14 mouse cellular contexts compared by ENCODE assay signal in the genomic region with DNA sequence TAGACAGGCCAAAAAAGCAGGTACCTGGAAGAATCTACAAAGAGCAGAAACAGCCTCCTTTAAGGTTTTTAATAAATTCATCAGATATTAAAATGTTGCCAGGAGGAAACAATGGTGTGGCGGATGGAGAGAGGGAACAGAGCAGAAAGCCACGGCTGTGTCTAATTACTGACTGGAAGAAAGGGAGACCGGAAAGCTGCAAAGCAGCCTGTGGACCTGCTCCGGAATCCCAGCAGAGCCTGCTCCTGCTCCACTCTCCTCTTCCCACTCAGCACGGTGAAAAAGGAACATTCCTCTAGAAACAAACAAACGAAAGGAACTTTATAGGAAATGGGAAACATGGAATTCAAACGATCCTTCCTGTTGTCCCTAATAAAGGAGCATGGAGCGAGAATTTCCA.
DNase-seq lines count a peak whose midpoint lies in the region; ATAC-seq and TF ChIP-seq lines count a peak whose summit lies in the region.
"Had no signal": no experiment of that assay in that cellular context is flagged by ENCODE, and none has a peak within 500 bp of the region (broad histone marks: within the 10 kb centered on the region; RNA-seq: fewer than 3 reads in every experiment).

No protein-coding gene starts in this region.

- H3K27ac ChIP-seq in heart, embryonic 16.5 days (ENCODE audit: low read length), result no peak overlapping the region
- no peak overlapping the region for H3K27ac ChIP-seq in lung, postnatal 0 days (ENCODE audit: low read length)
- H3K27ac ChIP-seq in stomach, postnatal 0 days (replicated peaks), result peak overlapping the region; percentile 40; the same call in 1 of the 2 replicates
- H3K27ac ChIP-seq: forebrain, embryonic 13.5 days had no signal

- TF ChIP-seq CTCF in lung, postnatal 0 days (IDR thresholded peaks at IDR 0.05), result no peak
- peak; percentile 22 for TF ChIP-seq CTCF in stomach, postnatal 0 days (IDR thresholded peaks at IDR 0.05; ENCODE audit: low read depth)

- no peaks in the 10 kb centered on the region for H3K36me3 ChIP-seq in heart, embryonic 16.5 days (ENCODE audit: control insufficient read depth, insufficient read depth)
- H3K36me3 ChIP-seq in lung, postnatal 0 days (ENCODE audit: insufficient read depth, low read length), result no peaks in the 10 kb centered on the region
- H3K36me3 ChIP-seq in stomach, postnatal 0 days (ENCODE audit: control insufficient read depth, insufficient read depth, low read length), result no peaks in the 10 kb centered on the region

- no peaks in the 10 kb centered on the region for H3K9me3 ChIP-seq in heart, embryonic 16.5 days (replicated peaks; ENCODE audit: control insufficient read depth, low read length)
- no peaks in the 10 kb centered on the region for H3K9me3 ChIP-seq in lung, postnatal 0 days (ENCODE audit: low read length)
- no peaks in the 10 kb centered on the region for H3K9me3 ChIP-seq in stomach, postnatal 0 days (ENCODE audit: control insufficient read depth, low read length)
- H3K9me3 ChIP-seq: forebrain, embryonic 13.5 days had no signal

- no peak for ATAC-seq in heart, embryonic 16.5 days (replicated peaks; ENCODE audit: extremely low read depth, insufficient read depth, low FRiP score)
- no peak for ATAC-seq in lung, postnatal 0 days
- no peak for ATAC-seq in stomach, postnatal 0 days (ENCODE audit: low FRiP score, low TSS enrichment)
- ATAC-seq: CD4-positive, CD25-positive, alpha-beta regulatory T cell, adult 4 months; forebrain, embryonic 13.5 days; Patski had no signal

- no peak for TF ChIP-seq EP300 in lung, postnatal 0 days (IDR thresholded peaks at IDR 0.05)
- TF ChIP-seq EP300 in stomach, postnatal 0 days (optimal IDR thresholded peaks at IDR 0.05), result no peak

- H3K4me1 ChIP-seq in heart, embryonic 16.5 days (ENCODE audit: control insufficient read depth, insufficient read depth, low read length), result no peaks in the 10 kb centered on the region
- H3K4me1 ChIP-seq in lung, postnatal 0 days (ENCODE audit: insufficient read depth, low read depth, low read length), result no peaks in the 10 kb centered on the region
- no peaks in the 10 kb centered on the region for H3K4me1 ChIP-seq in stomach, postnatal 0 days (replicated peaks; ENCODE audit: control insufficient read depth, insufficient read depth)
- H3K4me1 ChIP-seq: forebrain, embryonic 13.5 days had no signal

- H3K27me3 ChIP-seq in heart, embryonic 16.5 days (ENCODE audit: control insufficient read depth, insufficient read depth, low read length), result no peaks in the 10 kb centered on the region
- no peaks in the 10 kb centered on the region for H3K27me3 ChIP-seq in lung, postnatal 0 days (replicated peaks; ENCODE audit: insufficient read depth, low read length)
- no peaks in the 10 kb centered on the region for H3K27me3 ChIP-seq in stomach, postnatal 0 days (ENCODE audit: control insufficient read depth, insufficient read depth, low read length)
- H3K27me3 ChIP-seq: forebrain, embryonic 13.5 days; Patski had no signal

- no peak overlapping the region for H3K4me3 ChIP-seq in heart, embryonic 16.5 days (ENCODE audit: low read length)
- no peak overlapping the region for H3K4me3 ChIP-seq in lung, postnatal 0 days (ENCODE audit: low read depth, low read length)
- H3K4me3 ChIP-seq in stomach, postnatal 0 days (ENCODE audit: low read depth, low read length), result no peak overlapping the region
- H3K4me3 ChIP-seq: forebrain, embryonic 13.5 days had no signal

- no peak for DNase-seq in heart, adult 9 months (ENCODE audit: low spot score in 2 of 2)
- no peak for DNase-seq in lung, postnatal 0 days (ENCODE audit: low spot score)
- DNase-seq in lung, postnatal 36 days, result no peak
- DNase-seq in hindlimb bud, embryonic 11.5 days (ENCODE audit: extremely low spot score, low read depth, low spot score), result peak; percentile 33
- no peak for DNase-seq in stomach, postnatal 0 days (ENCODE audit: low spot score)
- no peak for DNase-seq in adrenal gland, adult 8-10 months
- DNase-seq in cerebellum, adult 8-10 months, result no peak
- DNase-seq: adrenal gland, postnatal 14 days; cerebellum, adult 9-11 months; heart, postnatal 14 days had no signal

- peak overlapping the region; percentile 19; the same call in 1 of the 2 replicates for H3K4me2 ChIP-seq in heart, embryonic 16.5 days (ENCODE audit: low read depth, low read length)
- H3K4me2 ChIP-seq in lung, postnatal 0 days (replicated peaks; ENCODE audit: low read depth, low read length), result peak overlapping the region; percentile 17; the same call in 1 of the 2 replicates
- peak overlapping the region; percentile 34; the same call in 1 of the 2 replicates for H3K4me2 ChIP-seq in stomach, postnatal 0 days (replicated peaks; ENCODE audit: low read depth)
- H3K4me2 ChIP-seq: forebrain, embryonic 13.5 days had no signal

- 47% methylated on average over 8 of the region's 8 CpGs for WGBS in heart, embryonic 16.5 days
- WGBS in lung, postnatal 0 days, result 16% methylated on average over 8 of the region's 8 CpGs
- WGBS in stomach, postnatal 0 days, result 10% methylated on average over 8 of the region's 8 CpGs

- H3K9ac ChIP-seq in heart, embryonic 16.5 days (ENCODE audit: low read length), result no peak overlapping the region
- no peak overlapping the region for H3K9ac ChIP-seq in lung, postnatal 0 days (replicated peaks; ENCODE audit: low read depth)
- H3K9ac ChIP-seq in stomach, postnatal 0 days (ENCODE audit: low read length), result no peak overlapping the region
- H3K9ac ChIP-seq: forebrain, embryonic 13.5 days had no signal
